Mouse (Mus musculus): ENCODE results near the gene Wtap. TPM values are rescaled to one million over a fixed set of nuclear protein-coding genes. Genes with fewer than 3 reads are reported as not detected.
"Not testable (repeated sequence)": the region's sequence is repeated elsewhere in the genome, so short reads cannot be mapped to it uniquely, and the experiment has no call there.

Wtap gene
- total RNA-seq, 2 experiments from 2014 or later, result 78.3 to 79.2 TPM

- DNase-seq (ENCODE audit: low spot score in 2 of 2), result no peak
Observed at GRCm38 (mm10) chr17:12973851-12974250, 20.1 kb downstream of the Wtap start.

- no peak for DNase-seq (ENCODE audit: low spot score in 2 of 2)
Observed at GRCm38 (mm10) chr17:12967173-12967572, 26.8 kb downstream of the Wtap start.

GRCm38 (mm10) chr17:12963476-12963875 lies 30.5 kb downstream of the Wtap start:
- no peak for DNase-seq (ENCODE audit: low spot score in 2 of 2)

- DNase-seq (ENCODE audit: low spot score in 2 of 2), result peak; percentile 85 to 86
Observed at GRCm38 (mm10) chr17:12960331-12960873, 33.6 kb downstream of the Wtap start, which contains the start of gene Acat2. TSS of gene Acat2 (minus strand) at chr17:12960747.

- DNase-seq (ENCODE audit: low spot score in 2 of 2), result not testable (repeated sequence)
Observed at GRCm38 (mm10) chr17:12959377-12959776, 34.6 kb downstream of the Wtap start.

GRCm38 (mm10) chr17:12956664-12957063 lies 37.3 kb downstream of the Wtap start:
- no peak for DNase-seq (ENCODE audit: low spot score in 2 of 2)

GRCm38 (mm10) chr17:12949669-12950068 lies 44.3 kb downstream of the Wtap start:
- no peak for DNase-seq (ENCODE audit: low spot score in 2 of 2)

- DNase-seq (ENCODE audit: low spot score in 2 of 2), result no peak
Observed at GRCm38 (mm10) chr17:12942459-12943162, 51.4 kb downstream of the Wtap start.

GRCm38 (mm10) chr17:12941543-12942260 lies 52.3 kb downstream of the Wtap start:
- no peak for DNase-seq (ENCODE audit: low spot score in 2 of 2)

- DNase-seq (ENCODE audit: low spot score in 2 of 2), result no peak
Observed at GRCm38 (mm10) chr17:12940151-12940805, 53.7 kb downstream of the Wtap start, which contains the start of gene Acat3. TSS of gene Acat3 (minus strand) at chr17:12940600.

GRCm38 (mm10) chr17:12939377-12940148 lies 54.4 kb downstream of the Wtap start:
- not testable (repeated sequence) for DNase-seq (ENCODE audit: low spot score in 2 of 2)

GRCm38 (mm10) chr17:12938077-12938476 lies 55.9 kb downstream of the Wtap start:
- no peak for DNase-seq (ENCODE audit: low spot score in 2 of 2)

GRCm38 (mm10) chr17:12937412-12937970 lies 56.5 kb downstream of the Wtap start:
- no peak for DNase-seq (ENCODE audit: low spot score in 2 of 2)

GRCm38 (mm10) chr17:12935719-12936118 lies 58.2 kb downstream of the Wtap start:
- DNase-seq (ENCODE audit: low spot score in 2 of 2), result no peak

- DNase-seq (ENCODE audit: low spot score in 2 of 2), result not testable (repeated sequence)
Observed at GRCm38 (mm10) chr17:12931576-12931975, 62.4 kb downstream of the Wtap start.

- DNase-seq (ENCODE audit: low spot score in 2 of 2), result no peak
Observed at GRCm38 (mm10) chr17:12925703-12926180, 68.2 kb downstream of the Wtap start.

GRCm38 (mm10) chr17:12925001-12925400 lies 69.0 kb downstream of the Wtap start:
- no peak for DNase-seq (ENCODE audit: low spot score in 2 of 2)

GRCm38 (mm10) chr17:12921073-12921472 lies 72.9 kb downstream of the Wtap start:
- no peak for DNase-seq (ENCODE audit: low spot score in 2 of 2)
